Mouse (Mus musculus) cerebellum, adult 8-10 months (tissue): ENCODE measurements around the gene Stra8.

Experiments used
- DNase-seq: peaks from one replicate; pipeline ENCODE4 v3.0.0; 2022

Stra8 gene

GRCm38 (mm10) chr6:34919956-34920355 lies at the start of gene Stra8:
Stra8 (plus strand) TSS chr6:34920163.
- no peak for DNase-seq

GRCm38 (mm10) chr6:34870724-34871123 lies 49.2 kb upstream of the Stra8 start:
- no peak for DNase-seq

- no peak for DNase-seq
Observed at GRCm38 (mm10) chr6:34871929-34872328, 48.0 kb upstream of the Stra8 start.

GRCm38 (mm10) chr6:34872871-34873270 lies 47.1 kb upstream of the Stra8 start:
- DNase-seq, result no peak

DNA sequence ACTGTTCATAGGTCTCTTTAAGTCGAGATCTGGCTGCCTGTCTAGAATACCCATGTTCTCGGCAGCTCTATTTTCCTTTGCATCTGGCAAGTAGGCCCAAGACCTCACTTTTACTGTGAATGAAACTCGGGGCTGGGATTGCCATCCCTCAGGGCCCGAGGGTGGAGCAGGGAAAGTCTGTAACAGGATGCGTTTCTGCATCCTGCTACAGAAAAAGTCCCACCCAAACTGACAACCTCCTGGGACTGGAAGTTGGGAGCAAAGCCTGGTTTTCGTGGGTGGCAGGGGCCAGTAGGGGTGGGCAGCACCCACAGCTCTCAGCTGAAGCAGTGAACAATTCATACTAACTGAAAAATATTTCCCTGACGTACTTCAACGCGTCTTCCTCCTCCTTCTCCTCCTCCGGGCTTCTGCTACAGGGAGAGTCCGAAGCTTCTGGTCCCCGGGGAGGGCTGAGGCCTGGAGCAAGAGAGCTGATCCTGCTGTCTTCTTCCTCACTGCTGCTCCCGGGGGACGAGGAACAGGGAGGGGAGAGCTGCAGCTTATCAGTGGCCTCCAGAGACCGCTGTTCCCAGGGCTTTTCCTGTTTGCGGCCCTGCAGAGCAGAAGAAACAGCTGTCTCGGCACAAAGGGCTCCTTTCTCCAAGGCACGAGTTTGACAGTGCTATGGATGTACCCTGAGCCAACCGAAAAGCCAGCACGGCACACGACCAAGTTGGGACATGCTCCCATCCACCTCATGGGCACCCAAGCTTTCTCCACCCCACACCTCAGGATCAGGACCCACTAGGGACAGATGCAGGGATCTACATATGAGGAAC lies 45.7 kb upstream of the Stra8 start:
- no peak for DNase-seq

GRCm38 (mm10) chr6:34875268-34875761 lies 44.6 kb upstream of the Stra8 start:
- no peak for DNase-seq

DNA sequence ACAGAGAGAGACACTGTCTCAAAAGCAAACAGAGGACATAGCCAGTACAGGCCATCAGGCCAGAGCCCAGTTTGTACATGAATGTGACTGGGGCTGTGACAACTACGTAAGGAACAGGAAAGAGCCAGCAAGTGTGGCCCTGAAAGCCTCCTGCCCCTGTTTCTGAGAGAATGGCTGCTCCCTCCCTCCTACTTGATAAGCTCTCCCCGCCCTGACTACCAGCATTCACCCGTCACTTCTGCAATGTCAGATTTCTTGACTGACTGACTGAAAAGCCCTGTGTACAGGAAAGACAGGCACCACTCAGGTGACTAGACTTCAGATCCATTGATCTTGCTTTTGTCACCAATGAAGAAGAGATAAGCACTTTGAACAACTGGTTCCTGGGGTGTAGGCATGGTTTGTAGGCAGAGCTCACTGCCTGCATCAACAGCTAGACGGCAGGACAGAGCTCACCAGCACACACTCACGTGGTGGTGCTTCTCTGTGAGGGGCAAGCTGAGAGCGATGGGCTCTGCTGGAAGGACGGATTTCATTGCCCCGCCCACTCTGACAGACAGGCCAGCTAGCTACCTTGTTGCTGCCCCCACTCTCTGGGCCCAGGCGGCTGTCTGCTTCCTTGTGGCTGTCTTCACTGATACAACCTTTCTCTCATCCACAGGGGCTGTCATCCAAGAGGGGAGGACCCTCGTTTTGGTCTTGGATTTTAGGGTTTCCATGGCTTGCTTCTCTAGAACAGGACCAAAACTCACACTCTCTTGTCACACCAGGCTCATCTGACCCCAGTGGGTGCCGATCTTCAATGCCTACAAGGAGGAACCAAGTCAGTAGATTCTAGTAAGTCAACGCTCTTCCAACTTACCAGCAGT lies 43.8 kb upstream of the Stra8 start:
- DNase-seq, result no peak

DNA sequence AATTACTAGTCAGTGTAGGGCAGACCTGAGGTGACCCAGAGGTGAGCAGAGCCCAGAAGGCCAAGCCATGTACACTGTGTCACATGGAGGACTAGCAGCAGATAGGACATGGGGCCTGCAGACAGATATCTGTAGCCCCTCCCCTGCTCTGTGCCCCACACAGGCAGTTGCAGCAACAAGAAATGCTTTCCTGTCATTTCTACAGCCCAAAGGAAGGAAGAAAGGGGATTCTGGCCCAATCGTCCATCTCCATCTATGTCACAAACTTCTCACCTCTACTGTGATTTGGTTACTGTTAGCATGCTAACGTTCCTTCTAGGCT lies 43.2 kb upstream of the Stra8 start:
- no peak for DNase-seq

DNA sequence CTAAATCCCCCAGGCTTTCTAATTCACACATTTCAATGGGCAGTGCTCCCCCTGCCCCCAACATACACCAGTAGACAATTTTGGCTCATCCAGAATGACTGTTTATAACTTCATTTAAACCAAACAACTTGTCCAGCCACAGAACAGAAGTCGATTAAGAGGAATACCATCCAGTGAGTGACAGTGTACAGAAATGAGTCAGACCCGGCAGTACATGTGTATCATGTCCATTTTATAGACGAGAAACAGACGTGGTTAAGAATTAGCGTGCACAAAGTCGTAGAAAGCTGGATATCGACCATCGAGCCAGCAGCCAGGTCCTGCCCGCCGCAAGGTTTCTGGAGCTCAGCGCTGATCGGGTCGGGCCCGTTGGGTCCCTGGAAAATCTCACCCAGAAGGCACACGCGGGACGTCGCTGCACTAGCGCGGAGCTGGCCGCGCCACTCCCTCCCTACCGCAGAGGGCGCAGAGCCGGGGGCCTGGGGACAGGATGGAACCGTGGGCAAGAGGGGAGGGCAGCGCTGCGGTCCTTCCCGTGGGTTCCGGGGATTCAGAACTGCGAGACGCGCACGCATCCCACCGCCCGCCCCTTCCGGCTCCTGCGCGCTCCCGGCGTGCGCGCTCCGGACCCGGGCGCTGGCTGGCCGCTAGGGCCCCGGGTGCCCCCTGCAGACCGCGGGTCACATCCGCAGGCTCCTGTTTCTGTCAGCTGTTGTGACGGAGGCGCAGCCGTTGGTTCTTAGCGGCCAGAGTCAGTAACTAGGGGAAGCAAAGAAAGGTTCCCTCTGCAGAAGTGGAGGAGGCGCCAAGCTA lies 42.2 kb upstream of the Stra8 start, which contains the start of gene Cyren:
Gene Cyren, minus strand, starts transcription at position 552 of the 813 bp plus-strand sequence.
- peak; percentile 87 for DNase-seq

GRCm38 (mm10) chr6:34879101-34879740 lies 40.7 kb upstream of the Stra8 start:
- no peak for DNase-seq

- DNase-seq, result peak; percentile 37
Observed at GRCm38 (mm10) chr6:34879911-34880475, 40.0 kb upstream of the Stra8 start.

GRCm38 (mm10) chr6:34884724-34885123 lies 35.2 kb upstream of the Stra8 start:
- no peak for DNase-seq

- DNase-seq, result no peak
Observed at GRCm38 (mm10) chr6:34887131-34887850, 32.7 kb upstream of the Stra8 start.

DNA sequence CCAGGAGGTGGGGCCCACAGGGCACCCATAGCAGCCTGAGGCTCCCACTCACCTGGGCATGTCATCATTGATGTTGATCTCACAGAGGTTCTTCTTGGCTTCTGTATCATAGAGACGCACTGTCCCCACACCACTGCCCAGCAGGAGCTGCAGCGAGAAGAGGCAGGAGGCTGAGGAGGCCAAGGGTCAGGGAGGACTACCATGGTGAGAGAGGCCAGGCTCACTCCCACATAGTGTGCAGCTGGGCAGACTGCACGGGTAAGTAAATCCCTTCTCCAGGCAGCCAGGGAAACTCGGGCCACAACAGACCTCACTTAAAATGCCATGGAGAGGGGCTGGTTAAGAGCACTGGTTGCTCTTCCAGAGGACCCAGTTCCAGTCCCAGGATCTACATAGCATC lies 30.8 kb upstream of the Stra8 start:
- DNase-seq, result no peak

- no peak for DNase-seq
Observed at GRCm38 (mm10) chr6:34895569-34895968, 24.4 kb upstream of the Stra8 start.

DNA sequence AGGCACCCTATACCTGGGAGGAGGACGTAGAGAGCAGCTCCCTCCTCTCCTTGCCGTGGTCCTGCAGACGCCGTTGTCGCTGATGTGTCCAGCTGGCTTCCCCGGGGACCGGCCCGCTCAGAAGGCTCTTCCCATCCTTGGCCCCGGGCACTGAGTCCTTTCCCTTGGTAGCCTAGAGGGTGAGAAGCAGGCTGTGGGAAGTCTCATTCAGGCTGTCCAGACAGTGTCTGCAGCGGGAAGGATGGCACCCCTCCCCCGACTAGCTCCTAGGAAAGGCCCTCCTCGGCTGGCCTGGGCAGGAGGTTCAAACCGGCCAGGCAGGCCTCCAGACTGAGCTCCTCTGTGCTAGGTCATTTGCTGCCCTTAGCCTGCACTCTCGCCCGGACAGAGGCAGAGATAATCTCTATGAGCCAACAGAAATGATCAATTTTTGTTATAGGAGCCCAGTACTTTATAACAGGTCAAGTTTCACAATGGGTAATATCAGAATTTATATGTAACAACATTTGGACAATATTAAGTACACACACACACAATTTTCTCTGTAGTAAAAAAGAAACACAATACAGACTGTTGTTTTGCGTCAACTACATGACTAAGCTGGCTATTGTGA lies 23.7 kb upstream of the Stra8 start:
- no peak for DNase-seq

DNA sequence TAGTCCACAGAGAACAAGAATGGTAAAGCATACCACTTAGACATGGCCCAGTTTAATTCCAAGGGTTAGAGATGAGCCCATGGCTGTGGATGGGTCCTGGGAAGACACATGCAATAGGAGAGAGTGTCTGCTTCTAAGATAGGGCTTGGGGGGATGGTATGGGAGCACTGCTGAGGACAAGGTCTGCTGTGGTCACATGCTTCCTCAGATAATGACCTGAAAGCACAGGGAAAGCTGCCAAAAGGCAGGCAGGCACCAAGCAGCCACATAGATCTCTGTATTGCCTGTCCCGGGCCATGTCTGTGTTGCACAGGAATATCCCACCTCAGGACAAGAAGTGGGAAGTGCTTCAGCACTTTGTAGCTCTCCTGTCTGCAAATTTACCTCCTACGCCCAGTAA lies 20.8 kb upstream of the Stra8 start:
- DNase-seq, result no peak

GRCm38 (mm10) chr6:34900990-34901389 lies 19.0 kb upstream of the Stra8 start:
- peak; percentile 37 for DNase-seq

DNA sequence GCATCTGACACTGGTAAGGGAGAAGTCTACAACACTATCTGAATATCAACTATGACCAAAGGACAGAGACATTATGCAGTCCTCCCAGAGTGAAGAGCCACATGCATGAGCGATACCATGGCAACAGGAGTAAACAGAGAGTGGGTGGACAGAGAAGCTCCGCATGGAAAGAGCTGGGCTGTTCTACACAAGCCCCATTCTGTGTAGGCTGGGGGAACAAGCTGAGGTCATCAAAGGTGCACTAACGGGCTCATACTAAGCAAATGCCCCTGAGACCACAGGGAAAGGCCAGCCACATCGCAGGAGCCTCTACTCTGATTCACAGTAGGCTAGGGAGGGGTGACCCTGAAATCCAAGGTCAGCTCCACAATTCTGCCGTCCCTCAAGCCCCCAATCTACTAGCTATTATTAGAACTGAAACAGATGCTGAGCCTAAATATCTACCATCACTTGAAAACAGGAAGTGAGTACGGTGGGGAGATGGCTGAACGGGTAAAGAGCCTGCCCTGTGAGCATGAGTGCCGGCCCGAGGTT lies 18.0 kb upstream of the Stra8 start:
- DNase-seq, result no peak

GRCm38 (mm10) chr6:34902578-34902977 lies 17.4 kb upstream of the Stra8 start:
- DNase-seq, result no peak

DNA sequence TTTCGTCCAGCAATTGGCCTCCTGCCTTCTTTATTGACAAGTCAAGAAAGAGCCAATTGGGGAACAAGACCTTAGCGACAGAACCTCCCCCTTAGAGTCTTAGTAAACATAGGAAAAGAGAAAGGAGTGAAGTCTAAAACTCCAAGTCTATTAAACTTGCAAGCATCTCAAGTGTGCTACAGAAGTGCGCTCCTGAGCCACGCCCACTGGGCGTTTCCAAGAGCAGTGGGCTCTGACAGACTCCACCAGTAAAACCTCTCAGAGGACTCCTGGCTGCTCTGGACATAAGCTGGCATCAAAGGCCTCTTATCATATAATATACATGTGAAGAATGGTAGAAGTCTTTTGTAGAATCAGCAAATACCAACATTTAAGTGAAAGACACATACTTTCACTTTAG lies 16.5 kb upstream of the Stra8 start:
- DNase-seq, result no peak
